Mouse (Mus musculus): ENCODE measurements around the gene Ube2q1.

Gene Ube2q1

GRCm38 (mm10) chr3:89821096-89821513 lies 47.7 kb downstream of the Ube2q1 start:
- DNase-seq (ENCODE audit: low spot score): no peak

GRCm38 (mm10) chr3:89821548-89822480 lies 48.4 kb downstream of the Ube2q1 start:
- DNase-seq (ENCODE audit: low spot score): no peak

DNA sequence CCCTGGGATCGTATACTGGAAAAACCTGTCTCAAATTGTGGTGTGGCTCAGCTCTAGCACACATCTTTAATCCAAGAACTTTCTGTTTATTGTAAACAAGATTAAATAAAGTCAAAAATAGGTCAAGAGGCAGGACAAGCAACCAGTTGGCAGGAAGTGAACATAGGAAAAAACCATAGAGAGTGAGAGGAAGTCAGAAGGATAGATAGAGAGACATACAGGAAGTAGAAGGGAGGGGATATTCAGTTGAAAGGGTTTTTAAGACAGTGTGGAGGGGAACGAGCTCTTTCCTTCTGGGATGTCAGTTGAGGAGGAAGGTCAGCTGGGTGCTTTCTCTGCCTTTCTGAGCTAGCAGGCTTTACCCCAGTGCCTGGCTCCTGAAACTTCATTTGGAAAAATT lies 50.2 kb downstream of the Ube2q1 start:
- DNase-seq (ENCODE audit: low spot score): no peak

GRCm38 (mm10) chr3:89826295-89826694 lies 52.9 kb downstream of the Ube2q1 start:
- no peak for DNase-seq (ENCODE audit: low spot score)

GRCm38 (mm10) chr3:89830815-89831591 lies 57.6 kb downstream of the Ube2q1 start, which contains the start of gene She:
Gene She (plus strand): TSS chr3:89831370.
- DNase-seq (ENCODE audit: low spot score): no peak
